7 mouse cellular contexts compared by ENCODE assay signal in the genomic region with DNA sequence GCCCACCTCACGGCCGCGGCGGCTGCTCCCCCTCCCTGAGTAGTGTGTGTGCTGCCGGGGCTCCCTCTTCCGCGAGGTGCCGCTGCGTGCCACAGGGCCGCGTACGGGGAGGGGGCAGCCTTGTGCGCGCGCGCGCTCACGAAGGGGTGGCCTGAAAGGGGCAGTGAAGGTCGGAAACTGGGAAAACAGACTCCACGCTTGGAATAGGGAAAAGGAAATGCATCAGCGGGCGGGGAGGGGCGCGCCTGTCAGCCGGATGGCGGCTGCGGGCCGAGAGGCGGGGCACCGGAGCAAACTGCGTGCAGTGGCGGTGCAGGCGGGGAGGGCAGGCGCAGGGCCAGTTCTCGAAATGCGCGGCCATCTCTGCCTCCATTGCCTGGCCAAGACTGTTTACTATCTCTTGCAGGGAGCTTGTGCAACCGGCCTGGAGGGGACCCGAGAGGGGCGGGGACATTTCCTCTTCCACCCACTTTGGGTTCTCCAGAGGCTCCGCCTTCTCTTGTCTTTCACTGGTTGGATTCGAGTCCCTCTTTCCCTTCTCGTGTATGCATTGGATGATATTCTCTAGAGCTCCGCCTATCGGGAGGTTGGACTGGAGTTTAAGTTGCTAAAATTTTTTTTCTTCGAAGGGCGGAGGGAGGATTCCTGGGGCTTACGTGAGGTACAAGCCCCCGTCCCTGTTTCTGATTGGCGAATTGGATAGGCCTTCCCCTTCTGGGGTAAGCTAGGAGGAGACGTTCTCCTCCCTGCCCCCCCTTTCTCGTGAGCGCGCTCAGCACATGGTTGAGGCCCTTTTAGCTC. TPM values are rescaled to one million over a fixed set of nuclear protein-coding genes. Genes with fewer than 3 reads are reported as not detected.
DNase-seq lines count a peak whose midpoint lies in the region; ATAC-seq lines count a peak whose summit lies in the region.

No protein-coding gene starts in this region.

- no peaks in the 10 kb centered on the region for H3K36me3 ChIP-seq in intestine, embryonic 15.5 days
- H3K36me3 ChIP-seq in midbrain, embryonic 10.5 days, result 0 out of 2 replicates have a peak, but pooled peaks cover 3% of the 10 kb centered on the region

- H3K4me1 ChIP-seq in intestine, embryonic 15.5 days (replicated peaks), result peaks cover 5% of the 10 kb centered on the region
- H3K4me1 ChIP-seq in midbrain, embryonic 10.5 days, result peaks cover 44% of the 10 kb centered on the region

- peak overlapping the region; percentile 71 for H3K9ac ChIP-seq in intestine, embryonic 15.5 days

- peak overlapping the region; percentile 100 for H3K27ac ChIP-seq in intestine, embryonic 15.5 days
- H3K27ac ChIP-seq in midbrain, embryonic 10.5 days (replicated peaks), result peak overlapping the region; percentile 95

- WGBS in intestine, embryonic 15.5 days, result under 1% methylated on average over 52 of the region's 54 CpGs
- under 1% methylated on average over 54 of the region's 54 CpGs for WGBS in midbrain, embryonic 10.5 days

- H3K9me3 ChIP-seq in intestine, embryonic 15.5 days, result no peaks in the 10 kb centered on the region
- no peaks in the 10 kb centered on the region for H3K9me3 ChIP-seq in midbrain, embryonic 10.5 days (replicated peaks)

- H3K4me2 ChIP-seq in intestine, embryonic 15.5 days (replicated peaks), result peak overlapping the region; percentile 82

- DNase-seq in adrenal gland, adult 2 months, result peak; percentile 99
- DNase-seq in embryo, embryonic 11.5 days (ENCODE audit: low read depth, low spot score), result peak; percentile 99
- DNase-seq in gastrocnemius, postnatal 36 days, result peak; percentile 93 to 94
- peak; percentile 94 to 100 for DNase-seq in left cerebral cortex, postnatal 25 days (ENCODE audit: low spot score in 2 of 2)
- DNase-seq in midbrain, embryonic 10.5 days (ENCODE audit: low spot score), result peak; percentile 96
- DNase-seq in right cerebral cortex, postnatal 4 days, result peak; percentile 85

- intact Hi-C loops in gastrocnemius, postnatal 36 days (cut with DNase I), result loop anchor here (5.0 kb wide), 1 partner anchor 131 kb away; no protein-coding TSS in a partner anchor
- intact Hi-C loops in left cerebral cortex, postnatal 25 days (cut with DNase I), result loop anchor here (1.0 to 5.0 kb wide), 4 partner anchors 57 to 449 kb away; a partner anchor contains a TSS

- peak overlapping the region; percentile 85 for H3K4me3 ChIP-seq in intestine, embryonic 15.5 days (replicated peaks)
- peak overlapping the region; percentile 95 for H3K4me3 ChIP-seq in midbrain, embryonic 10.5 days

- peak; percentile 78 for ATAC-seq in intestine, embryonic 15.5 days

- H3K27me3 ChIP-seq in intestine, embryonic 15.5 days (replicated peaks), result no peaks in the 10 kb centered on the region
- no peaks in the 10 kb centered on the region for H3K27me3 ChIP-seq in midbrain, embryonic 10.5 days (ENCODE audit: low read depth, poor library complexity, severe bottlenecking)

RNA-seq across cellular contexts. Expression of a gene that starts 1.3 kb away (rescaled TPM):
- total RNA-seq in adrenal gland, adult 2 months (2021), result 10 to 100 TPM; 46.2 to 49.2 TPM
- polyA plus RNA-seq in adrenal gland, adult 2 months (2012; rRNA removed), result 71.0 and 101 TPM in 2 replicates
- 10 to 100 TPM; 14.3 to 21.3 TPM for total RNA-seq in gastrocnemius, postnatal 36 days (2021)
- polyA plus RNA-seq in intestine, embryonic 15.5 days (2015; fragmentation: Nextera tagmentation; extraction: Ambion mirVana), result 26.0 and 26.4 TPM in 2 replicates
- 10 to 100 TPM; 35.2 to 44.6 TPM for total RNA-seq in left cerebral cortex, postnatal 25 days (2021)
- 51.6 and 56.7 TPM in 2 replicates for polyA plus RNA-seq in midbrain, embryonic 10.5 days (2016; fragmentation: Nextera tagmentation; extraction: Ambion mirVana)

RNA-seq across cellular contexts. Expression of a gene that starts 57.3 kb away (rescaled TPM):
- total RNA-seq in adrenal gland, adult 2 months (2021), result 100 to 1,000 TPM in 1 of 2 experiments, 10 to 100 TPM in 1; 93.3 to 141 TPM
- polyA plus RNA-seq in adrenal gland, adult 2 months (2012; rRNA removed), result 352 and 416 TPM in 2 replicates
- 10 to 100 TPM; 24.9 to 38.3 TPM for total RNA-seq in gastrocnemius, postnatal 36 days (2021)
- 50.6 and 55.6 TPM in 2 replicates for polyA plus RNA-seq in intestine, embryonic 15.5 days (2015; fragmentation: Nextera tagmentation; extraction: Ambion mirVana)
- 100 to 1,000 TPM; 107 to 142 TPM for total RNA-seq in left cerebral cortex, postnatal 25 days (2021)
- 61.1 and 69.7 TPM in 2 replicates for polyA plus RNA-seq in midbrain, embryonic 10.5 days (2016; fragmentation: Nextera tagmentation; extraction: Ambion mirVana)

Comparison
In these comparisons a context has a peak if more than half of its experiments do, and no peak if none do; other contexts are left out.
1. Peak in every context shown above with its lines: DNase-seq, ATAC-seq, H3K4me3 ChIP-seq and H3K27ac ChIP-seq.